ENCODE assay signal across 9 mouse cellular contexts in the genomic region with DNA sequence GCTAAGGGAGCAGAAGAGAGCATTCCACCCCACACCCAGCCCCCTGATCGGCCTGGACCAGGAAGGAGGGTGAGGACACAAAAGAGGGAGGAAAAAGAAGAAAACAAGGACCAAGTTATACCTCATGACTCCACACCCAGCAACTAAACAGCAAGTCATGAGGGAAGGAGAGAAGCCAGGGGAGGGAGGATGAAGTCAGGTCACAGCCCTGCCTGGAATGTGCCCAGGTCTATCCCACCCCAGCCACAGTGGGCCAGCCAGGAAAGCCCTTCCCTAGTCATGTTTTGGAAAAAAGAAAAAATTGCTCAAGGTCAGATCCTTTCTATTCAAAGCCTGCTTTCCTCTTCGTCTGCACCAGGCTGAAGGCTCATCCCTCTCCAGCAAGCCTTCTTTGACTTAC. TPM values are rescaled to one million over a fixed set of nuclear protein-coding genes. Genes with fewer than 3 reads are reported as not detected.
DNase-seq lines count a peak whose midpoint lies in the region; ATAC-seq and TF ChIP-seq lines count a peak whose summit lies in the region.
"Had no signal": no experiment of that assay in that cellular context is flagged by ENCODE, and none has a peak within 500 bp of the region (broad histone marks: within the 10 kb centered on the region; RNA-seq: fewer than 3 reads in every experiment).

No protein-coding gene starts in this region.

- no peaks in the 10 kb centered on the region for H3K36me3 ChIP-seq in kidney, adult 2 months (ENCODE audit: control insufficient read depth, insufficient read depth, low read length)
- no peaks in the 10 kb centered on the region; the same call in 1 of the 2 replicates for H3K36me3 ChIP-seq in heart, embryonic 10.5 days
- H3K36me3 ChIP-seq in limb, embryonic 15.5 days, result 0 out of 2 replicates have a peak, but pooled peaks cover 2% of the 10 kb centered on the region

- ATAC-seq in limb, embryonic 15.5 days (ENCODE audit: insufficient number of reproducible peaks, low FRiP score, low TSS enrichment, low read depth), result no peak
- no peak for ATAC-seq in frontal cortex, adult (ENCODE audit: low TSS enrichment)

- H3K27ac ChIP-seq in kidney, adult 2 months (ENCODE audit: insufficient read depth, low read depth, low read length), result peak overlapping the region; percentile 96
- peak overlapping the region; percentile 49 for H3K27ac ChIP-seq in brown adipose tissue, adult 24 weeks (replicated peaks; ENCODE audit: low read depth, low read length)
- peak overlapping the region; percentile 49; the same call in 1 of the 2 replicates for H3K27ac ChIP-seq in heart, embryonic 10.5 days
- peak overlapping the region; percentile 40; the same call in 1 of the 2 replicates for H3K27ac ChIP-seq in limb, embryonic 15.5 days
- H3K27ac ChIP-seq: liver, embryonic 14.5 days had no signal

- H3K4me1 ChIP-seq in kidney, adult 2 months (ENCODE audit: control insufficient read depth, insufficient read depth, low read length), result peaks cover 46% of the 10 kb centered on the region
- peaks cover 37% of the 10 kb centered on the region for H3K4me1 ChIP-seq in brown adipose tissue, adult 24 weeks (ENCODE audit: control insufficient read depth, insufficient read depth, insufficient read length, low read length)
- peaks cover 51% of the 10 kb centered on the region for H3K4me1 ChIP-seq in heart, embryonic 10.5 days
- peaks cover 65% of the 10 kb centered on the region for H3K4me1 ChIP-seq in limb, embryonic 15.5 days

- H3K4me2 ChIP-seq in limb, embryonic 15.5 days, result peak overlapping the region; percentile 87

- H3K9ac ChIP-seq in limb, embryonic 15.5 days, result no peak overlapping the region
- H3K9ac ChIP-seq: liver, embryonic 14.5 days had no signal

- no peaks in the 10 kb centered on the region for H3K9me3 ChIP-seq in heart, embryonic 10.5 days
- no peaks in the 10 kb centered on the region for H3K9me3 ChIP-seq in limb, embryonic 15.5 days

- DNase-seq in kidney, adult 2 months, result no peak
- DNase-seq in kidney, postnatal 14 days, result no peak
- no peak for DNase-seq in heart, embryonic 10.5 days (ENCODE audit: low spot score)
- no peak for DNase-seq in embryo, embryonic 10.5 days (ENCODE audit: low spot score)
- DNase-seq in urinary bladder, postnatal 36 days (ENCODE audit: low spot score in 2 of 2), result no peak

- WGBS in kidney, adult 2 months, result 13% methylated on average over 2 of the region's 2 CpGs
- WGBS in heart, embryonic 10.5 days, result 67% methylated on average over 2 of the region's 2 CpGs
- 72% methylated on average over 2 of the region's 2 CpGs for WGBS in limb, embryonic 15.5 days

- H3K4me3 ChIP-seq in kidney, adult 2 months (ENCODE audit: insufficient read depth, low read depth, low read length), result peak overlapping the region; percentile 79
- peak overlapping the region; percentile 83 for H3K4me3 ChIP-seq in brown adipose tissue, adult 24 weeks (ENCODE audit: insufficient read depth, low read depth, low read length)
- H3K4me3 ChIP-seq in heart, embryonic 10.5 days, result peak overlapping the region; percentile 70; the same call in 1 of the 2 replicates
- H3K4me3 ChIP-seq in limb, embryonic 15.5 days, result peak overlapping the region; percentile 87

- no peak for TF ChIP-seq POLR2A in kidney, adult 2 months (IDR thresholded peaks at IDR 0.05; ENCODE audit: low read depth, low read length)

- TF ChIP-seq CTCF in kidney, adult 2 months (conservative IDR thresholded peaks at IDR 0.05; ENCODE audit: insufficient read depth, insufficient read length, low read depth, low read length), result no peak

- no peaks in the 10 kb centered on the region for H3K27me3 ChIP-seq in kidney, adult 2 months (replicated peaks; ENCODE audit: control insufficient read depth, insufficient read depth, low read length)
- H3K27me3 ChIP-seq in heart, embryonic 10.5 days (ENCODE audit: insufficient read depth, poor library complexity, severe bottlenecking), result peaks cover 28% of the 10 kb centered on the region
- no peaks in the 10 kb centered on the region for H3K27me3 ChIP-seq in limb, embryonic 15.5 days

RNA-seq across cellular contexts. Expression of gene Rab11fip5, which starts 1.9 kb away (rescaled TPM):
- polyA plus RNA-seq in kidney, adult 2 months (2012; rRNA removed), result 56.8 and 63.6 TPM in 2 replicates
- 10.0 and 10.3 TPM in 2 replicates for polyA plus RNA-seq in brown adipose tissue, adult 24 weeks (2012; ENCODE audit: insufficient read depth, insufficient read length, missing spikeins)
- polyA plus RNA-seq in heart, embryonic 10.5 days (2016; fragmentation: Nextera tagmentation; extraction: Ambion mirVana), result 9.0 and 23.0 TPM in 2 replicates
- 21.7 and 24.8 TPM in 2 replicates for polyA plus RNA-seq in limb, embryonic 15.5 days (2015; fragmentation: Nextera tagmentation; extraction: Ambion mirVana)

RNA-seq across cellular contexts. Expression of gene Sfxn5, which starts 39.3 kb away (rescaled TPM):
- polyA plus RNA-seq in kidney, adult 2 months (2012; rRNA removed), result 23.6 and 25.8 TPM in 2 replicates
- 51.9 and 66.8 TPM in 2 replicates for polyA plus RNA-seq in brown adipose tissue, adult 24 weeks (2012; ENCODE audit: insufficient read depth, insufficient read length, missing spikeins)
- polyA plus RNA-seq in heart, embryonic 10.5 days (2016; fragmentation: Nextera tagmentation; extraction: Ambion mirVana), result 4.5 and 5.8 TPM in 2 replicates
- 6.3 and 7.1 TPM in 2 replicates for polyA plus RNA-seq in limb, embryonic 15.5 days (2015; fragmentation: Nextera tagmentation; extraction: Ambion mirVana)

RNA-seq across cellular contexts. Expression of gene Noto, which starts 51.2 kb away (rescaled TPM):
- polyA plus RNA-seq in kidney, adult 2 months (2012; rRNA removed), result not detected in 2 replicates
- not detected in 2 replicates for polyA plus RNA-seq in brown adipose tissue, adult 24 weeks (2012; ENCODE audit: insufficient read depth, insufficient read length, missing spikeins)
- not detected in 2 replicates for polyA plus RNA-seq in heart, embryonic 10.5 days (2016; fragmentation: Nextera tagmentation; extraction: Ambion mirVana)
- polyA plus RNA-seq in limb, embryonic 15.5 days (2015; fragmentation: Nextera tagmentation; extraction: Ambion mirVana), result not detected in 2 replicates
- polyA plus RNA-seq: liver, embryonic 14.5 days had no signal

RNA-seq across cellular contexts. Expression of gene Smyd5, which starts 59.3 kb away (rescaled TPM):
- polyA plus RNA-seq in kidney, adult 2 months (2012; rRNA removed), result 16.4 and 18.8 TPM in 2 replicates
- polyA plus RNA-seq in brown adipose tissue, adult 24 weeks (2012; ENCODE audit: insufficient read depth, insufficient read length, missing spikeins), result 8.3 and 12.7 TPM in 2 replicates
- 64.4 and 81.8 TPM in 2 replicates for polyA plus RNA-seq in heart, embryonic 10.5 days (2016; fragmentation: Nextera tagmentation; extraction: Ambion mirVana)
- 48.8 and 50.3 TPM in 2 replicates for polyA plus RNA-seq in limb, embryonic 15.5 days (2015; fragmentation: Nextera tagmentation; extraction: Ambion mirVana)

Comparison
In these comparisons a context has a peak if more than half of its experiments do, and no peak if none do; other contexts are left out.
1. H3K27ac ChIP-seq: peak in every context shown above with its lines; median percentile 96 in kidney, adult 2 months; 49 in brown adipose tissue, adult 24 weeks; 49 in heart, embryonic 10.5 days; 40 in limb, embryonic 15.5 days.